Comparison of ENCODE assay signal across 8 mouse cellular contexts in the genomic region with DNA sequence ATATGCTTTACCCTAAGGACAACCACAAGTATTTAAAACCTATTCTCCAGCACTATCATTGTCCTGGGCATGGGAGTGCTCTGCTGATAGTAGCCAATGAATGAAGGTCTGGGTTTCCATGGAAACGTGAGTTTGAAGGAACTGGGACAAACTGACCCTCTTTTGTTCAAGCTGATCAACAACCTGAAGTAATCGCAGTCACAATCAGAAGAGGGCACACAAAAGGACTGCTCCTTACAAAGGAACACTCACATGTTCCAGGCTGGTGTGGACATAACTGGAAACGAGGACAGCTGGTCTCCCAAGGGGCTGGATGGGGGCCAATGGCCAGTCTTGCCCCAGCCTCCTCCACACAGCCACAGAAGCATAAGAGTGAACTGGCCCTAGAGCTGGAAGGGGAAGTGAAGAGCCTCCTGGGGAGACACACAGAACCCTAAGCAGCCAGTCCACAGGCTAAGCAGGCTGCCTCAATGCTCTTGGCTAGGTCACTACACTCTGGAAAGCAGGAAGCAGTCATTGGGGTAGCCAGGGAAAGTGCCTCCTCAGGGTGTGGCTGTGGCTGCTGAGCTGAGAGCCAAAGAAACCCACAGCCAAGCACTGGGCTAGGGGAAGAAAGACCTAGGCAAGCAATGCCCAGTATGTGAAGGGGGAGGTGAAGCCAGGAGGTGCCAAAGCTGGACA. TPM values are rescaled to one million over a fixed set of nuclear protein-coding genes. Genes with fewer than 3 reads are reported as not detected.
A peak's percentile ranks its signal among the peaks of the same experiment; 100 is the strongest.
DNase-seq lines count a peak whose midpoint lies in the region; ATAC-seq and TF ChIP-seq lines count a peak whose summit lies in the region.

No protein-coding gene starts in this region.

- DNase-seq in frontal cortex, postnatal 10 days (ENCODE audit: low spot score in 2 of 2): peak; percentile 18 to 20
- no peak for DNase-seq in frontal cortex, postnatal 14 days (ENCODE audit: low spot score in 2 of 2)
- DNase-seq in cerebellum, adult 8-10 months: peak; percentile 30
- peak; percentile 52 to 66 for DNase-seq in gastrocnemius, adult 8-10 months (ENCODE audit: low spot score in 2 of 2)
- DNase-seq in lung, postnatal 0 days (ENCODE audit: low spot score): peak; percentile 72
- peak; percentile 76 for DNase-seq in skeletal muscle tissue, adult 2 months (ENCODE audit: low read depth, low spot score)

- peaks cover 3% of the 10 kb centered on the region; the same call in 1 of the 2 replicates for H3K36me3 ChIP-seq in hindbrain, embryonic 13.5 days
- H3K36me3 ChIP-seq in lung, postnatal 0 days (ENCODE audit: insufficient read depth, low read length): no peaks in the 10 kb centered on the region

- no peak overlapping the region for H3K4me2 ChIP-seq in hindbrain, embryonic 13.5 days
- no peak overlapping the region for H3K4me2 ChIP-seq in lung, postnatal 0 days (replicated peaks; ENCODE audit: low read depth, low read length)

- no peak overlapping the region for H3K9ac ChIP-seq in hindbrain, embryonic 13.5 days
- H3K9ac ChIP-seq in lung, postnatal 0 days (replicated peaks; ENCODE audit: low read depth): no peak overlapping the region

- WGBS in hindbrain, embryonic 13.5 days: 5% methylated on average over 3 of the region's 3 CpGs
- 19% methylated on average over 3 of the region's 3 CpGs for WGBS in lung, postnatal 0 days

- no peak for TF ChIP-seq CTCF in lung, postnatal 0 days (IDR thresholded peaks at IDR 0.05)

- H3K4me3 ChIP-seq in hindbrain, embryonic 13.5 days: no peak overlapping the region
- no peak overlapping the region for H3K4me3 ChIP-seq in lung, postnatal 0 days (ENCODE audit: low read depth, low read length)

- 0 out of 2 replicates have a peak, but pooled peaks cover 8% of the 10 kb centered on the region for H3K9me3 ChIP-seq in hindbrain, embryonic 13.5 days
- no peaks in the 10 kb centered on the region for H3K9me3 ChIP-seq in lung, postnatal 0 days (ENCODE audit: low read length)

- no peak; the same call in 1 of the 2 replicates for TF ChIP-seq EP300 in lung, postnatal 0 days (IDR thresholded peaks at IDR 0.05)

- H3K27me3 ChIP-seq in hindbrain, embryonic 13.5 days: no peaks in the 10 kb centered on the region
- H3K27me3 ChIP-seq in lung, postnatal 0 days (replicated peaks; ENCODE audit: insufficient read depth, low read length): no peaks in the 10 kb centered on the region

- peaks cover 15% of the 10 kb centered on the region for H3K4me1 ChIP-seq in hindbrain, embryonic 13.5 days (replicated peaks)
- peaks cover 9% of the 10 kb centered on the region; the same call in 1 of the 2 replicates for H3K4me1 ChIP-seq in lung, postnatal 0 days (ENCODE audit: insufficient read depth, low read depth, low read length)

- ATAC-seq in hindbrain, embryonic 13.5 days (ENCODE audit: low FRiP score): peak; percentile 69
- peak; percentile 79 for ATAC-seq in lung, postnatal 0 days
- ATAC-seq in megakaryocyte-erythroid progenitor cell, adult 5-6 weeks (replicated peaks; ENCODE audit: low FRiP score, low TSS enrichment, poor library complexity, severe bottlenecking): no peak

- H3K27ac ChIP-seq in hindbrain, embryonic 13.5 days: 0 out of 2 replicates have a peak overlapping the region, but pooled peaks have one; percentile 24
- peak overlapping the region; percentile 68 for H3K27ac ChIP-seq in lung, postnatal 0 days (ENCODE audit: low read length)

RNA-seq across cellular contexts. Expression of a gene that starts 14.0 kb away (rescaled TPM):
- 10 to 100 TPM; 21.5 to 31.0 (median 28.2) TPM for total RNA-seq in gastrocnemius, adult 8-10 months (2022)
- polyA plus RNA-seq in hindbrain, embryonic 13.5 days (2015; fragmentation: Nextera tagmentation; extraction: Ambion mirVana): 1.5 and 1.6 TPM in 2 replicates
- polyA plus RNA-seq in lung, postnatal 0 days (2015; fragmentation: Nextera tagmentation; extraction: Ambion mirVana): 22.6 and 26.2 TPM in 2 replicates
- not detected in 2 replicates for total RNA-seq in megakaryocyte-erythroid progenitor cell, adult 5-6 weeks (2014; fragmentation: Nextera tagmentation)
- not detected in 2 replicates for total RNA-seq in megakaryocyte-erythroid progenitor cell, adult 5-6 weeks (2017)

Comparison
In these comparisons a context has a peak if more than half of its experiments do, and no peak if none do; other contexts are left out.
1. DNase-seq: peak in frontal cortex, postnatal 10 days (2 of 2), cerebellum, adult 8-10 months (single experiment), gastrocnemius, adult 8-10 months (2 of 2), lung, postnatal 0 days (single experiment) and skeletal muscle tissue, adult 2 months (single experiment); none in frontal cortex, postnatal 14 days (0 of 2).
2. RNA of a gene that starts 14.0 kb away (total RNA-seq): 21.5 to 31.0 TPM in gastrocnemius, adult 8-10 months; not detected in megakaryocyte-erythroid progenitor cell, adult 5-6 weeks; every median in the first group is over 10 times any median in the second.